Mouse (Mus musculus): Measurements from ENCODE around the gene Cbl. TPM values are rescaled to one million over a fixed set of nuclear protein-coding genes. Genes with fewer than 3 reads are reported as not detected.

Cbl gene
- polyA plus RNA-seq, 1 experiment from 2014 or later: 10.9 TPM

DNA sequence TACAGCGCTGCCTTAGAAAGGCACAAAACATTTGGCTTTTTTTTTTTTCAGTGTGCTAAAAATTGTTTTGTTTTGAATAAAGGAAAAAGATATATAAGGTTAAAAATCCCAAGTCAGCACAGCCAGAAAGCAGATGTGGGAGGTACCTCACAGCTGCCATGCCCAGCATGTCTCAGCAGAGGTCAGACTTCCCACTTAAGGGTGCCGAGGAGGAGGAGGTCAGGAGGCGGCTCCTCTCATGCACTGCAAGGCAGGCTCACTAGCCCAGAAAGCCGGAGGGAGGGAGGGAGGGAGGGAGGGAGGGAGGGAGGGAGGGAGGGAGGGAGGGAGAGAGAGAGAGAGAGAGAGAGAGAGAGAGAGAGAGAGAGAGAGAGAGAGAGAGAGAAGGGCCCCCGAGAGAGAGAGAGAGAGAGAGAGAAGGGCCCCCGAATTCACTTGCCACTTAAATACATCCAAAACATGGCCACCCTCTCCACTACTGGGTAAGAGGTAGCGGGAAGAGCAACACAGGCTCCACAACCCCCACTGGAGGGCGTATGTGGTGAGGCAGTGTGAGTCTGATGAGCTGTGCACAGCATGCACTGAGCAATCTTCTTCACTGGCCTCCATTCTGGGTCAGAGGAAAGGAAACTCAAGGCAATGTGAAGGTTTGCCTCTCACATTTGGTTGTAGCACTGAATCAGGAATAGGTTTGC, 89.7 kb downstream of the Cbl start:
- Histone ChIP-seq H3K4me2 (ENCODE audit: low read depth, low read length) (no peak overlapping the region), H3K9ac (ENCODE audit: low read depth, low read length) (no peak overlapping the region), H3K27ac (ENCODE audit: low read length) (no peak overlapping the region), H3K36me3 (ENCODE audit: control insufficient read depth, insufficient read depth, low read length) (no peaks in the 10 kb centered on the region), H3K27me3 (replicated peaks; ENCODE audit: control insufficient read depth, insufficient read depth, low read length) (no peaks in the 10 kb centered on the region), H3K4me3 (ENCODE audit: low read length) (no peak overlapping the region), H3K4me1 (ENCODE audit: control insufficient read depth, insufficient read depth, low read length) (no peaks in the 10 kb centered on the region), H3K9me3 (ENCODE audit: control insufficient read depth, low read length) (no peaks in the 10 kb centered on the region)
- ATAC-seq: peak; percentile 60
- 44% methylated on average over 7 of the region's 8 CpGs for WGBS

DNA sequence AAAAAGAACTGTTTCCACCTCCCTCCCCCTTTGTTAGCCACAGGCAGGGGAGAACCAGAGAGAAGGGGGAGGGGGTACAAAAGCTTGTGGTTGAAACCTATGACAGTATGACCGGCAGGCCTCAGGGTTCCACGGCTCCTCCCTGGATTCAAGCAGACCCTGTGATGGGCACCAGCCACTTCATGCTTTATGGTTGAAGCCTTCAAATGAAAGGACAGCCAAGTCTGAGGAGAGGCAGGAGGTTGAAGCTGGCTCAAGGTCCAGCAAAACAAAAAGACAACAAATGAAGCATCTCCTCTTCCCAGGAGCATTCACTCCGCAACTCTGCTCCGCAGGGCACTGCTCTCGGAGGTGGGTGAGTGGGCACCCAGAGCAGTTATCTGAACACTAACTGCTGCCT, 90.4 kb downstream of the Cbl start:
- Histone ChIP-seq H3K9ac (ENCODE audit: low read depth, low read length) (no peak overlapping the region), H3K27me3 (replicated peaks; ENCODE audit: control insufficient read depth, insufficient read depth, low read length) (no peaks in the 10 kb centered on the region), H3K4me3 (ENCODE audit: low read length) (no peak overlapping the region), H3K4me1 (ENCODE audit: control insufficient read depth, insufficient read depth, low read length) (no peaks in the 10 kb centered on the region), H3K4me2 (ENCODE audit: low read depth, low read length) (no peak overlapping the region), H3K36me3 (ENCODE audit: control insufficient read depth, insufficient read depth, low read length) (no peaks in the 10 kb centered on the region), H3K27ac (ENCODE audit: low read length) (no peak overlapping the region), H3K9me3 (ENCODE audit: control insufficient read depth, low read length) (no peaks in the 10 kb centered on the region)
- ATAC-seq: no peak
- WGBS: 82% methylated on average over 5 of the region's 5 CpGs

DNA sequence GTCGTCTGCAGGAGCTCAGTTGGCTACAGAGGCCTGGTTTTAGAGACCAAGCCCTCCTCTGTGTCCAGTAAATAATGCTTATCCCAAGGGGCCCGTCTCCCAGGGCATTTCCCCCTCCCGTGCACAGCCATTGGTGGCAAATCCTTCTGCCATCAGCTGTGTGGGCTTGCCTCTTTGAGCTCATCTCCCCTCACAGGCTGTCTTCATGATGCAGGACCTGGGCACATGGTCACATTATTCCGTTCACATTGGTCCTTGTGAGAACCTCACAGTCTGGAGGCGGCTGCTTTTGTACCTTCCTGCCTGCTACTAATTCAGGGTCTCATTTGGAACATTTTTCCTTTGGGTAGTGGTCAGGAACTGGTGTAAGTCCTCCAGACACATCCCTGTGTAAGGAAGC, 91.9 kb downstream of the Cbl start:
- H3K27ac ChIP-seq (ENCODE audit: low read length): no peak overlapping the region
- ATAC-seq: no peak
- H3K9me3 ChIP-seq (ENCODE audit: control insufficient read depth, low read length): no peaks in the 10 kb centered on the region
- no peak overlapping the region for H3K9ac ChIP-seq (ENCODE audit: low read depth, low read length)
- no peaks in the 10 kb centered on the region for H3K4me1 ChIP-seq (ENCODE audit: control insufficient read depth, insufficient read depth, low read length)
- no peaks in the 10 kb centered on the region for H3K36me3 ChIP-seq (ENCODE audit: control insufficient read depth, insufficient read depth, low read length)
- no peak overlapping the region for H3K4me3 ChIP-seq (ENCODE audit: low read length)
- no peaks in the 10 kb centered on the region for H3K27me3 ChIP-seq (replicated peaks; ENCODE audit: control insufficient read depth, insufficient read depth, low read length)
- WGBS: 65% methylated on average over 5 of the region's 5 CpGs
- no peak overlapping the region for H3K4me2 ChIP-seq (ENCODE audit: low read depth, low read length)

DNA sequence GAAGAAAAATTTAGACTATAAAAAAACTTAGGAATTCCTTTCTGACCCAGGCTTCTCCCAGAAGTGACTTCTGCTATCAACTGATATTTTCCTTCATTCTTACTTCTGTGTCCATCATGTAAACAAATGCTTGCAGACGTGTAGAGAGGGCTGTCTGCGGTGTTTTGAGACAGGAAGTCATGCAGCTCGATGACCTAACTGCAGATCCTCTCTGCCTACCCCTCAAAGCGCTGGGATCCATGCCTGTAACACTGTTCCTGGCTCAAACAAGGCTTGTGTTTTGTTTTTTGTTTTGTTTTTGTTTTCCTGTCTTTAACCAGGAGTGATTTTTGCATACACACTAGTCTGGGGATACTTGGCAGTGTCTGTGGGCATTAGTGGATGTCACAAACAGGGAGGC, 96.0 kb downstream of the Cbl start:
- WGBS: 44% methylated on average over 4 of the region's 4 CpGs
- Histone ChIP-seq H3K4me1 (ENCODE audit: control insufficient read depth, insufficient read depth, low read length) (peaks cover 29% of the 10 kb centered on the region), H3K9me3 (ENCODE audit: control insufficient read depth, low read length) (no peaks in the 10 kb centered on the region), H3K4me3 (ENCODE audit: low read length) (no peak overlapping the region), H3K4me2 (ENCODE audit: low read depth, low read length) (no peak overlapping the region), H3K9ac (ENCODE audit: low read depth, low read length) (no peak overlapping the region), H3K27ac (ENCODE audit: low read length) (no peak overlapping the region; the same call in 1 of the 2 replicates), H3K36me3 (ENCODE audit: control insufficient read depth, insufficient read depth, low read length) (no peaks in the 10 kb centered on the region), H3K27me3 (replicated peaks; ENCODE audit: control insufficient read depth, insufficient read depth, low read length) (peaks cover 10% of the 10 kb centered on the region)
- ATAC-seq: no peak

DNA sequence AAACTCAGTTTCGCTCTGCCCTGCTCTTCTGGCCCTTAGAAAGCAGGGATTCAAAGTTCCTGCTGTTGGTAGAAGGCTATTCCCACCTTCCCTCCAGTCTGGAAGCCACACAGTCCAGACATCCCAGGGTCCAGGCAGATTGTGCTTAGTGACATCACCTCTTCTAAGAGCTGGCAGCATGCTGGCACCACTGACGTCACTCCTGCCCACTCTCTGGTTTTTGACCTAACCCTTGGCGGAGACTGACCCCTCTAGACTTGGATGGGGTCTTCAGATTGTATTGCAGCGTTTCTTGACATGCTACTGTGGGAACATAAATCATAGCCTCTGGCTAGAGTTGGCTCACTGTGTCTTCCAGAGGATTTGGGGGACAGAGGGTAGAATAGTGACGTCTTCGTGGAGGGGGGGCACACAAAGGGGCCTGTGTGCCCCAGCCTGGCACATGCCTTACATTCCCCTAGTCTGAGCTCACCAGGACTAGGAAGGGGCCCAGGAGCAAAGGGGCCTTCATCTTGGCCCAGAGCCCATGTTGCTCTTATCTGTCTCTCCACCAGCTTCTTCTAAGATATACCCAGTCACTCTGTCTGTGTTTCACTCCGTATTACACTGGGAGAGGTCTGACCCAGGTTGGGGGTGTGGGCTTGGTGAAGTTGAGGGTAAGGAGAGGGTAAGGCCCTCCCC, 98.0 kb downstream of the Cbl start:
- Histone ChIP-seq H3K27me3 (replicated peaks; ENCODE audit: control insufficient read depth, insufficient read depth, low read length) (peaks cover 15% of the 10 kb centered on the region), H3K9ac (ENCODE audit: low read depth, low read length) (peak overlapping the region; percentile 75), H3K4me2 (ENCODE audit: low read depth, low read length) (peak overlapping the region; percentile 95), H3K9me3 (ENCODE audit: control insufficient read depth, low read length) (no peaks in the 10 kb centered on the region), H3K4me1 (ENCODE audit: control insufficient read depth, insufficient read depth, low read length) (peaks cover 32% of the 10 kb centered on the region), H3K27ac (ENCODE audit: low read length) (peak overlapping the region; percentile 77), H3K36me3 (ENCODE audit: control insufficient read depth, insufficient read depth, low read length) (no peaks in the 10 kb centered on the region), H3K4me3 (ENCODE audit: low read length) (peak overlapping the region; percentile 75)
- ATAC-seq: peak; percentile 22; the same call in 1 of the 2 replicates
- WGBS: 42% methylated on average over 7 of the region's 7 CpGs

DNA sequence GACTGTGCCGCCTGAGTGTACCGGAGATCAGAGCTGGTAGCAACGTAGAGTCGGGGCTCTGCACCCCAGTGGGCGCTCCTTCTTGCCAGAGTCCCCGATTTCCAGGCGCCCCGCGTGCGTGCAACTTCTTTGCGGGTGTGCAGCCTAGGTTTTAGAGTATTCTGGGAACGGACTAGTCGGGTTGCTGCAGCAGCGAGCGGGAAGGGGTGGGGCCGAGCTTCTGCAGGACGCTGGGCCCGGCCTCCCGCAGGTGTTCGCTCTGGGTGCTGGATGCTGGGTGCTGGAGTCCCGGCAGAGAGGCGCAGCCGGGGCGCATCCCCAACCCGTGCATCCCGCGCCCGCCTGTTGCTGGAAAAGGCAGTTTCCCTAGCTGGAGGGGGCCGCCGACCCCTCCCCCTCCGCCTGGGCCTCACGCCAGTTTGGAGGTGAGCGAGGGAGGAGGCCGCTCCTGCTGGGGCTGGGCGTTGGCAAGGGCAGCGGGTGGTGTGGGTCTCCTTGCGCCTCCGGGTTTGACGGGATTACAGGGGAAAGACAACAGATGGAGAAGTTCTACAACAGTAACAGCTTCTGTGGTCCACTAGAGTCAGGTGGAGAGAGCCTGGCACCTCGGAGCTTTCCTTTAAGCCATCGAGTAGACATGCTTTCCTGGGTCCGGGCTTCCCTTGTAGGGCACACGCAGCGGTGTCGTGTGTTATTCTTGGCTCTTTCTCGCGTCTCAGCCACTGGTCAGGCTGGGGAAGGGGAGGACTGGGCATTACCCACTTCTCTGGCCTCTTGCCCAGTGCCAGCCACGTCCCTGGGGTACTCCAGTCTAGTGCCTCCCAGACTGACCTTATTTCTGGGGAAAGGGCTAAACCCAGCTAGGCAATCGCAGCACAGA, 98.8 kb downstream of the Cbl start:
- WGBS: 3% methylated on average over 49 of the region's 49 CpGs
- H3K4me1 ChIP-seq (ENCODE audit: control insufficient read depth, insufficient read depth, low read length): peaks cover 39% of the 10 kb centered on the region

DNA sequence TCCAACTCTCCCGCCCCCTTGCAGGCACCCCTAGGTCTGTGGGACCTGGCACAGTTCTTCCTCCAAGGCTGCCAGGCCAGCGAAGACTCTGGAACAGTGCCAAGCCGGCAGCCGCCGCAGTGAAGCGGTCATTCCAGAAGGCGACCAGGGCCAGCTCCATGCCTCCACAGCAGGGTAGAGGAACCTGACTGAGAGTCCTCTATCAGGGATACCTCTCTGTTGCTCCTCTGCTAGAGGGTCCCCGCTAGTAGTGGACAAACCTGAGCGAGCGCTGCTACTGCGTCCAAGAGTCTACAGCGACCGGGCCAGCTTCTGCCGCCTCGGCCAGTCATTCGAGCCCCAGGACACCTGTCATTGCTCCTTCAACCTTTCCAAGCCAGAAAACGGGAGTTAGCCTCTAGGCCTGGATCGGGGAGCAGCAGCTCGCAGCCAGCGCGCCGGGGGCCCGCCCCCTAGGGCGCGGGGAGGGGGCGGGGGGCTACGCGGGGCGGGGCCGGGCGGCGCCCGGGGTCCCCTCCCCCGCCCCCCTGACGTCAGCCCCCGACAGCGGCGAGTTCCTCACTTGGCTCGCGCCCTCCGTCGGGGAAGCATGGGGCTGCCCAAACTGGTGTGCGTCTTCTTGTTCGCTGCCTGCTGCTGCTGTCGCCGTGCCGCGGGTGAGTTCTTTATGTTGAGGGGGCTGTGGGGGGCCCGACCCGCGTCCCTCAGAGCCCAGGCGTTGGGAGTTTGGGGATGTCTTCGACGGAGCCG, 99.6 kb downstream of the Cbl start, which contains the start of gene Mcam:
Gene Mcam (plus strand): TSS at position 369 of the 750 bp plus-strand sequence.
- Histone ChIP-seq H3K27ac (ENCODE audit: low read length) (peak within 1 kb of the TSS; percentile 85), H3K4me3 (ENCODE audit: low read length) (peak within 1 kb of the TSS; percentile 75), H3K4me2 (ENCODE audit: low read depth, low read length) (peak within 1 kb of the TSS; percentile 95), H3K9me3 (ENCODE audit: control insufficient read depth, low read length) (no peaks in the 10 kb centered on the region), H3K36me3 (ENCODE audit: control insufficient read depth, insufficient read depth, low read length) (no peaks in the 10 kb centered on the region), H3K4me1 (ENCODE audit: control insufficient read depth, insufficient read depth, low read length) (peaks cover 39% of the 10 kb centered on the region), H3K9ac (ENCODE audit: low read depth, low read length) (peak within 1 kb of the TSS; percentile 75), H3K27me3 (replicated peaks; ENCODE audit: control insufficient read depth, insufficient read depth, low read length) (peaks cover 15% of the 10 kb centered on the region)
- WGBS: under 1% methylated on average over 51 of the region's 55 CpGs
- ATAC-seq: peak; percentile 27

More for the DNA sequence above, 98.8 kb downstream of the Cbl start:
- H3K27me3 ChIP-seq (replicated peaks; ENCODE audit: control insufficient read depth, insufficient read depth, low read length): peaks cover 15% of the 10 kb centered on the region
- peak overlapping the region; percentile 95 for H3K4me2 ChIP-seq (ENCODE audit: low read depth, low read length)
- H3K27ac ChIP-seq (ENCODE audit: low read length): peak overlapping the region; percentile 77
- peak; percentile 24; the same call in 1 of the 2 replicates for ATAC-seq
- peak overlapping the region; percentile 75 for H3K9ac ChIP-seq (ENCODE audit: low read depth, low read length)
- H3K36me3 ChIP-seq (ENCODE audit: control insufficient read depth, insufficient read depth, low read length): no peaks in the 10 kb centered on the region
- H3K9me3 ChIP-seq (ENCODE audit: control insufficient read depth, low read length): no peaks in the 10 kb centered on the region
- peak overlapping the region; percentile 75 for H3K4me3 ChIP-seq (ENCODE audit: low read length)

DNA sequence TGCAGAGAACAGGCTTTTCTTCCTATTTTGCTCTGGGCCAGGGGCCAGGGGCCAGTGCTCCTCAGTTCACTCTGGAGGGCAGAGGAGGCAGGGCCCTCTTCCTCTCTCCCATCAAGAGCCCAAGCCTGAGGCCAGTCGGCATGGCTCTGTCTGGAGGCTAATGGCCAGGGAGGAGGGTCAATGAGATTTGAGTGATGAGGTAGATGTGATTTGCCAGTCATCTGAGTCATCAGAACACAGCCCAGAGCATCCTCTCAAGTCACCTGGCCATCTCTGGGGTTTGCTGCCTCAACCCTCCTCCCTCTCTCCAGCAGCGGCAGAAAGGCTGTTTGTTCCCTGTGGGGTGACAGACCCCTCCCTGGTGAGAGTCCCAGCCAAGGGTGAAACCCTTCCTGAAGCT, 100.6 kb downstream of the Cbl start:
- H3K4me2 ChIP-seq (ENCODE audit: low read depth, low read length): peak overlapping the region; percentile 95
- H3K36me3 ChIP-seq (ENCODE audit: control insufficient read depth, insufficient read depth, low read length): no peaks in the 10 kb centered on the region
- H3K4me3 ChIP-seq (ENCODE audit: low read length): peak overlapping the region; percentile 75
- peaks cover 45% of the 10 kb centered on the region for H3K4me1 ChIP-seq (ENCODE audit: control insufficient read depth, insufficient read depth, low read length)
- H3K27me3 ChIP-seq (replicated peaks; ENCODE audit: control insufficient read depth, insufficient read depth, low read length): peaks cover 15% of the 10 kb centered on the region
- peak overlapping the region; percentile 75 for H3K9ac ChIP-seq (ENCODE audit: low read depth, low read length)
- H3K27ac ChIP-seq (ENCODE audit: low read length): peak overlapping the region; percentile 85
- WGBS: 20% methylated on average over 2 of the region's 2 CpGs
- ATAC-seq: no peak
- no peaks in the 10 kb centered on the region for H3K9me3 ChIP-seq (ENCODE audit: control insufficient read depth, low read length)
